ENCODE assay signal across 50 mouse cellular contexts in genomic region chr11:104159769-104160272, GRCm38 (mm10). TPM values are rescaled to one million over a fixed set of nuclear protein-coding genes. Genes with fewer than 3 reads are reported as not detected.
"Had no signal": no experiment of that assay in that cellular context is flagged by ENCODE, and none has a peak within 500 bp of the region (broad histone marks: within the 10 kb centered on the region; RNA-seq: fewer than 3 reads in every experiment).

No protein-coding gene starts in this region.

- H3K27ac ChIP-seq: heart, embryonic 13.5 days; heart, embryonic 15.5 days; hindbrain, embryonic 10.5 days; hindbrain, embryonic 12.5 days; hindbrain, embryonic 14.5 days; hindbrain, postnatal 0 days; intestine, embryonic 15.5 days; kidney, embryonic 15.5 days; kidney, postnatal 0 days had no signal

- H3K27me3 ChIP-seq: hindbrain, embryonic 13.5 days; hindbrain, embryonic 15.5 days had no signal

- H3K36me3 ChIP-seq: heart, embryonic 13.5 days; heart, embryonic 15.5 days; hindbrain, embryonic 10.5 days; hindbrain, embryonic 12.5 days; hindbrain, embryonic 13.5 days; hindbrain, embryonic 15.5 days; intestine, embryonic 15.5 days; kidney, embryonic 15.5 days had no signal

- DNase-seq: heart, postnatal 10 days; heart, postnatal 14 days; heart, postnatal 36 days; heart, postnatal 4 days; kidney, adult 11 months; kidney, adult 18-20 months; kidney, adult 2 months; kidney, adult 8-10 months; kidney, adult 9 months; kidney, postnatal 10 days; kidney, postnatal 14 days; kidney, postnatal 25 days; kidney, postnatal 36 days; kidney, postnatal 4 days; layer of hippocampus, adult 9-11 months; layer of hippocampus, postnatal 36 days had no signal

- H3K9me3 ChIP-seq: heart, embryonic 13.5 days; heart, embryonic 15.5 days; hindbrain, embryonic 10.5 days; hindbrain, embryonic 12.5 days; hindbrain, embryonic 13.5 days; hindbrain, embryonic 15.5 days; intestine, embryonic 15.5 days; kidney, embryonic 15.5 days had no signal

- H3K4me2 ChIP-seq: heart, embryonic 13.5 days; heart, embryonic 15.5 days; hindbrain, embryonic 12.5 days; hindbrain, embryonic 13.5 days; hindbrain, embryonic 14.5 days; hindbrain, embryonic 15.5 days; intestine, embryonic 15.5 days; kidney, embryonic 15.5 days had no signal

- H3K4me3 ChIP-seq: heart, embryonic 13.5 days; heart, embryonic 15.5 days; hindbrain, embryonic 10.5 days; hindbrain, embryonic 12.5 days; hindbrain, embryonic 13.5 days; hindbrain, embryonic 15.5 days; intestine, embryonic 15.5 days; kidney, embryonic 15.5 days; layer of hippocampus, adult 2 months had no signal

- H3K9ac ChIP-seq: heart, embryonic 13.5 days; heart, embryonic 15.5 days; hindbrain, embryonic 12.5 days; hindbrain, embryonic 13.5 days; hindbrain, embryonic 14.5 days; hindbrain, embryonic 15.5 days; intestine, embryonic 15.5 days; kidney, embryonic 15.5 days had no signal

RNA-seq across cellular contexts. Expression of gene Sppl2c, which starts 26.3 kb away (rescaled TPM):
- total RNA-seq: heart, postnatal 10 days; heart, postnatal 14 days; heart, postnatal 25 days; heart, postnatal 36 days; heart, postnatal 4 days; hematopoietic stem cell, adult 5-6 weeks; hindbrain, postnatal 0 days; layer of hippocampus, adult 18-20 months; layer of hippocampus, adult 2 months; layer of hippocampus, adult 8-10 months; layer of hippocampus, postnatal 10 days; layer of hippocampus, postnatal 14 days; layer of hippocampus, postnatal 25 days; layer of hippocampus, postnatal 36 days; left cerebral cortex, adult 18-20 months; left cerebral cortex, adult 8-10 months; left cerebral cortex, postnatal 10 days had no signal
- polyA plus RNA-seq: heart, embryonic 13.5 days; heart, embryonic 14.5 days; heart, embryonic 15.5 days; heart, embryonic 16.5 days; heart, postnatal 0 days; hindbrain, embryonic 10.5 days; hindbrain, embryonic 11.5 days; hindbrain, embryonic 12.5 days; hindbrain, embryonic 13.5 days; hindbrain, embryonic 14.5 days; hindbrain, embryonic 15.5 days; hindbrain, embryonic 16.5 days; hindbrain, postnatal 0 days; inflammation-experienced regulatory T-cells, adult 6 months; intestine, embryonic 14.5 days; intestine, embryonic 15.5 days; intestine, embryonic 16.5 days; intestine, postnatal 0 days; kidney, embryonic 14.5 days; kidney, embryonic 15.5 days; kidney, embryonic 16.5 days; kidney, postnatal 0 days had no signal

RNA-seq across cellular contexts. Expression of gene Crhr1, which starts 27.2 kb away (rescaled TPM):
- total RNA-seq: heart, postnatal 10 days; heart, postnatal 14 days; heart, postnatal 25 days; heart, postnatal 36 days; heart, postnatal 4 days; hematopoietic stem cell, adult 5-6 weeks had no signal
- polyA plus RNA-seq: heart, embryonic 13.5 days; heart, embryonic 14.5 days; heart, embryonic 15.5 days; heart, embryonic 16.5 days; heart, postnatal 0 days; inflammation-experienced regulatory T-cells, adult 6 months; intestine, postnatal 0 days; kidney, adult 2 months; large intestine, adult 2 months had no signal
